Mouse (Mus musculus): Measurements from ENCODE around the gene Got1. TPM values are rescaled to one million over a fixed set of nuclear protein-coding genes. Genes with fewer than 3 reads are reported as not detected.

Gene Got1
- polyA plus RNA-seq, 3 experiments from 2014 or later: 33.0 to 47.8 (median 40.0) TPM

DNA sequence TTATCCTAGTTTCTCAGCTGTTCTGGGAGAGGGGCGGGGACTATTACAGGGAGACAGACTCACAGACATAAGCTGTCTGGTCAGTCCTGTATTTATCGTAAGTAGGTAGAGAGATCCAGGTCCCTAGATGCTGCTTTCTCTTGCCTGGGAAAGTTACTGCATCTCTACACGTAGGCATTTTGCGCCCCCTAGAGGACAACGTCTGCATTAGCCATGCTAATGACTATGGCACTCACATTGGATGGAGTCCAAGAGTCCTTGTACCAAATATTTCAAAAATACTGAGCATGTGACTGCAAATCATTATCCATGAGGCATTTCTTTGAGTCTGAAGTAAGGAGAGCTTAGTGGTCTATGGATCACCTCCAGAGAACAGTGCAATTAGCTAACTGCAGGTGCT lies 45.5 kb downstream of the Got1 start:
- ATAC-seq: no peak

DNA sequence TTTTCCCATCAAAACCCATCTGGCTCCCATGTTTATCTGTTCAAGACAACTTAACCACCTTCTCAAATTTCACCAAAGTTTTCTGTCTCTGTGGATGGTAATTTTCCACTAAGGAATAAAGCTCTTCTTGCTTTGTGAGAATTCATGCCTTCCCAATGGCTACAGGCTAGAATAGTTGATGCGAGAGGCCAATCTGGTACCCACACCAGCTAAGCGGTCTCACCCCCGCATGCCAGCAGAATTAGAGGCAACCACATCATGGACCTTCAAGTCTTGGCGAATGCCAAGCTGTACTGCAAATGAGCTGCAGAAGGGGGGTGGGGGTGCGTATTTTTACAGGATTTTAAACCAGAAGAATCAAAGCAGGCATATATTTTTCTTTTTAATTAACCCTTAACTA lies 47.0 kb downstream of the Got1 start:
- ATAC-seq: no peak

DNA sequence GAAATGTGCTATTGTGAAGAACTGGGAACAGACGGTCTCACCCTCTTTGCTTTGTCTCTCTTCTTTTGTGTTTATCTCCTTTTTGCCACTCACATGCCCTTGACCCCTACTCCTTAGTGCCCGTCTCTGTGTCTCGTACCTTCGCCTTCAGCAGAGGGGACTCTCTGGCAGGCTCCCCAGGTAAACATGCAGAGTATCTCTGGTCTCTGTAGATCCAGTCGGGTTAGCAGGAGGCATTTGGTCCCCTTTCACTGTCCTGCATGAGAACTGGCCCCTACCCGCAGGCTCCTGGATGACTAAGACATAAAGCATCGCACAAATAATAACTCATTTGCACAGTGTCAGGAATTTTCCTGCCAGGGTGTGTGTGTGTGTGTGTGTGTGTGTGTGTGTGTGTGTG lies 48.3 kb downstream of the Got1 start:
- ATAC-seq: no peak

DNA sequence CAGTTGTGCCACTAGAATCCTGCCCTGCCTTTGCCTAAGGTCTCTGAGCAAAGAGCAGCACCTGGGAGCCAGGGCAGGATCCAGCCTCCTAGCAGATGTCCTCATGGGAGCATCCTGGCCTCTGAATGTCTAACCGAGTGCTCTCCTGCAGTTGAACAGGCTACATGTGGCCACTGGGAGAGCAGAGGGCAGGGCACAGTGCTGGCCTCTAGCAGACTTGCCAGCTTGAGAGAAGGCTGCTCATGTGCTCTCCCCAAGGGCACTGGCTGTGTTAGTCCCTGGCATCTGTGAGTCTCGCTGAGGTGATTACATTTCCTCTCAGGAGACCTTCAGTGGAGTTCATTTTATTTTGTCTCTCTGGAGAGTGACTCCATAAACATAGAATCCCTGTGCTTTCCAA lies 48.8 kb downstream of the Got1 start:
- no peak for ATAC-seq

DNA sequence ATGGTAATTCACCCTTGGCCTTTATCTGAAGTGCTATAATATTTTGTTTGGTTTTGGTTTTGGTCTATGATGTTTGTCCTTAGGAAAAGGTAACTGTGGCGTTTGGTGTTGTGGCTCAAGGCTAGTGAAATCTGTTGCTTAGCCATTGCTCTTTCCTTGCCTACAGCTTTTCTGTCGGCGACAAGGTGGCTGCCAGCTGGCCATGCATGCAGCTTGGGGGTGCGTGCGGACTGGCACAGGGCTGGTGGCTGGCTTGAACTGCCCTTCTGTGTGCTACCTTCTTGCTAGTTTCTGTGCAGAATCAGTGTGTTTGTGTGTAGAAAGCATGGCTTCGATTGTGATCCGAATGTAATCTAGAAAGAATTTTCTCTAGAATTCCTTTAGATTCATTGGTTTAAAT lies 51.6 kb downstream of the Got1 start:
- no peak for ATAC-seq

DNA sequence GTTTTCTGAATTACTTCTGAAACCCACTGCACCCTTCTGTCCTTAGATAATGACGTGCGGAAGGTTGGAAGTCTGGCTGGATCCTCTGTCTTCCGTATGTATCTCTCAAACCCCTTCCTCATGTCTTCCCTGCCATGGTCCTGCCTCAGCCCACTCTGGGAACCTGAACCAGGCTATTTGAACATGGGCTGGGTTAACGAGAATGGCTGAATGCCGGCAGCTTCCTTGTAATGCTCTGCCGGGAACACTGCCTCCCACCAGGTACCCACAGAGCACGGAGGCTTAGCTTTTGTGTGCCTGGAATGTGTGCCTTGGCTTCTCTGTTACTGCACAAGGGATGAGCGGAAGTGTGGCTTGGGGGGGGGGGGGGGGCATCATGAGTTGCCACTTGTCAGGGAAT lies 52.1 kb downstream of the Got1 start:
- ATAC-seq: no peak

DNA sequence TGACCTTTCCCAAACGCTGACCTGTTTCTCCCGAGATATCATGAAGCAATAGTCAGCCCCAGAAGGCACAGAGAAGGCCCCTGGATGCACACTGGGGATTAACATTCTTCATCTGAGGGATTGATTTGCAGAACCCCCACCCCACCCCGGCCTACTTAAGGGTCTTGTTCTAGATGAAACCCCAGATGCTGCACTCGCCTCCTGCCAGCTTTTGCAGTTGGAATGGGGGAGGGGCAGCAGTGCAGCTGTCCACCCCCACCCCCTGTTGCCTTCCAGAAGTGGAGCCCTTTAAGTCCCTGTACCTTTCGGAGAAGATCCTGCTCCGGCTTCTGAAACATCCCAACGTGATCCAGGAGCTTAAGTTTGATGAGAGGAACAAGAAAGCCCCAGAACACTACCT lies 55.1 kb downstream of the Got1 start:
- no peak for ATAC-seq

DNA sequence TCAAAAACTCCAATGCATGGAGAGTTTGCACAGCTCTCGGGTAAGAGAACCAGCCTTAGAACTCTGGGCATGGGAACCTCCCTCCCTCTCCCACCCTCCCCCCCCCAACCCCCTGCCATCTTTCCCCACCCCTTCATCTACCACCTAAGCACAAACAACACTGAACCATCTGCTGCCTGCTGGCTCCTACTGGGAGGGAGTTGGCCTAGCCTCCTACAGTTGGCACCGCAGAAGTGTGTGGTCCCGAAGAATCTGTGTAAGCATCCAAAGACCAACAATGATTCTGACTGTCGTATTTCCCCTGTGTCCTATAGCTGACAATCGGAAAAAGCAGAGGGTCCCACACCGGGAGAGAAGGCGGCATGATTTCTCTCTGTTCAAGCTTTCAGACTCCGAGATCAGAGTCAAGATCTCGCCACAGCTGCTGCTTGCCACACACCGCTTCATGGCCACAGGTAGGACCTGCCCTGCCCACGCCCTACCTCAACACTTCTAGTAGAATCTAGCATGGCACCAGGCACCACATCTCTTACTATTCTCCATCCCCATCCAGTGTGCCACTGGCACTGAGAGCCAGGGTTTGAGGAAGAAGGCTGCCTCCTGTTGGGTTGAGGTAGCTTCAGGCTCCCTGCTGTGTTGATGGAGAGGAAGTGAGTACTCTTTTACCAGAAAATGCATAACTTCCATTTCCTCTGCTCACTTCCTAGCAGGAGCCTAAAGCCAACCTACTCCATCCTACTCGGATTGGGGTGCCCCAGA lies 56.3 kb downstream of the Got1 start:
- no peak for ATAC-seq

DNA sequence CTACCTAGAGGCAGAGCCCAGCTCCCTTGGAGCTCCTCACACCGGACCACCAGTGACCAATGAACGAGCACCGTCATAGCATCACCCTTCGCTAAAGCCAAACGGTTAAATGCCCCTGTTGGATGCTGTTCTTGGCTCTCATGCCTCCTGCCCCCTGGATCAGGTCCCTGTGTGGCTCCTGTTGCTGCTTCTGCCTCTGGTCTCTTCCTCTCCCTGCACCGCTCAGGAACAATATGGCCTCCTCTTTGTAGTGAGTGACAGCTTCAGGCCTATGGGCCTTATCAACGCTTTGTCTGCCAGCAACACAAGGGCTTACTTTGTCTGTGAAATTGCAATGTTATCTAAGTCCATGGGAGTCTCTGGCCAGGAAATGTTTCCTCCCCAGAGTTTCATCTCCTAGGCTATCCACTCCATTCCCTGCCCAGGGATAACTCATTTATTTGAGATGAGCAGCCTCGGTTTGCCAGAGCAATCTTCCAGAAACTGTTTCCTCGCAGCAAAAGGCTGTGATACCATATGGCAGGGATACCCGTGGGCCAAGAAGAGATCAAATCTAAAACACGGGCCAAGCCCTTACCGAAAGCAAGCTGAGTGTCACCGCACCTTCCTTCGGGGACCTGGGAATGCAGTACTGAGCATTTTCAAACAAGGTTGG lies 58.7 kb downstream of the Got1 start:
- no peak for ATAC-seq

DNA sequence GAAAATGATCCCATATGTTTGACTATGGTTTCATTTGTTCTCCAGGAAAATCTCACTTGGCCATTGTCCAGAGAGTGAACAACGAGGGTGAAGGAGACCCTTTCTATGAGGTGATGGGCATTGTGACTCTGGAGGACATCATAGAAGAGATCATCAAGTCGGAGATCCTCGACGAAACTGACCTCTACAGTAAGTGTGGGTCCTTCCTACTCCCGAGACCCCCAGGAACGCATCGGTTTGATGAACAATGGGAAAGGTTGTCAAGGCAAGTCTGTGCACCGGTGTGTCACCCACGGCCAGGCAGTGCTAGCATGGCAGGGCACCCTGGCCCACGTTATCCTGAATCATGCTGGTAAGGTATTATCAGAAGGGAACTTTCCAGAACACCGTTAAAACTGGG lies 59.3 kb downstream of the Got1 start:
- ATAC-seq: no peak

DNA sequence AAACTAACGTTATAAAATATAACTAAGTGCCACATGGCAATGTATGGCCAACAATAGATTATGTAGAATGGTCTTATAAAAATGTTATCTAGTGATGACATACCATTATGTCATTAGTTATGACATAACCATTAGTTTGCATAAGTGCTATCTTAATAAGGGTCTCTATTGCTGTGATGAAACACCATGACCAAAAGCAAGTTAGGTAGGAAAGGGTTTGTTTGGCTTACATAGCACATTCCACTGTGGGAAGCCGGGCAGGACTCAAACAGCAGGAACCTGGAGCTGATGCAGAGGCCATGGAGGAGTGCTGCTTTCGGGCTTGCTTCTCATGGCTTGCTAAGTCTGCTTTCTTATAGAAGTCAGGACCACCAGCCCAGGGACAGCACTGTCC lies 60.1 kb downstream of the Got1 start:
- ATAC-seq: no peak

DNA sequence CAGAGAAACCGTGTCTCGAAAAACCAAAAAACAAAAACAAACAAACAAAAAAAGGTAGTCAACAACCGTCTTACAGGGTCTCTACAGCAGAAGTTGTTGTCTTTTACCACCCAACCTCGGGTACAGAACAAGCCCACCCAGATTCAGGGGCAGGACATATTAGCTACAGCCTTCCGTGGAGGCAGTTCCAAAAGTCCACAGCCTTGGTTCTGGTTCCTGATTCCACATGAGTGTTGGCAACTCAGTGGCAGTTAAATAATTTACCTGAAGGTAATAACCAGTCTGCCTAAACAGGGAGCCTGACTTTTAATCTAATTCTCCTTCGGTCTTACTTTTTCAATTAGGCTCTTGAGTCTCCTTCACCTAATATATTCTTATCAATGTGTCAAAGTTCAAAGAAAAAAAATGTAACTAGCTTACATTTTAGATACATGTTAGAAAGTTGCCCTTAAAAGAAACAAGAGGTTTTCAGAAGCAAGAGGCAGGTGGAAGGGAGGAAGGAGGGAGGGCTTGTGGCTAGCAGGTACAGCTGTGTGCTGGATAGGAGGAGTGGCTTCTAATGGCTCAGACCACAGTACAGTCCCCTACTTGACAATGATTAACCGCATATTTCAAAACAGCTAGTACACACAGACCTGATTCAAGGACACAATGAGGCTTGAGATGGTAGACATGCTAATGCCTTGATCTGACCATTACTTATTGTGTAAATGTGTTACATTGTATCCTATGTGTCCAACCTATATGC lies 60.7 kb downstream of the Got1 start:
- ATAC-seq: no peak

DNA sequence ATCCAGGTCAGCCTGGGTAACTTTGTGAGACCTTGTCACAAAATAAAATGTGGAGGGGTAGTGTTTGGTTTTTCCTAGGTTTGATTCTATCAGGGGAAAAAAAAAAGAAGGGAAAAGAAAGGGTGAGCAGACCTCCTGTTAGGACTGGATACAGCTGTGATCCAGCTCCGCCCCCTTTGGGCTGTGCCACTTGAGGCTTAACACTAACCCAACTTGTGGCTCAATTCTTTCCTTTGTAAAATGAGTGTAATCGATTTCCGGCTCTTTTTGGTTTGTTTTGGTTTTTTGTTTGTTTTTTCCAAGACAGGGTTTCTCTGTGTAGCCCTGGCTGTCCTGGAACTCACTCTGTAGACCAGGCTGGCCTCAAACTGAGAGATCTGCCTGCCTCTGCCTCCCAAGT lies 62.3 kb downstream of the Got1 start:
- ATAC-seq: no peak

DNA sequence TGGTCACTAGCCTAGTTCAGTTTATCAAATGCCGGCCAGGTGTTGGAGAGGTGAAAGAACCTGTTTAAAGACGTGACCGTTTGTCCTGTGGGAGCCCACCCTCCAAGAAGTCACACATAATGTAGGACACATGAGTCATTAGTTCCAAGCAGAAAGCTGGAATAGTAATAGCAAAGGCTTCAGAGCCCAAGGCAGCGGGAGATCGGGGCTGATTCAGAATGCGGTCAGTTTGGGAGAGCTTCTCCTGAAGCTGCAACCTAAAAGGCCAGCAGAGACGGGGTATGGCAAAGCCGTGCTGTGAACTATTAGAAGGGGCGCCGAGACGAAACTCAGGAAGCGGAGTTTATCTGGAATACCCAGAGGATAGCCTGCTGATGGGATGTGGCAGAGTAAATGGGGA lies 63.9 kb downstream of the Got1 start:
- no peak for ATAC-seq

DNA sequence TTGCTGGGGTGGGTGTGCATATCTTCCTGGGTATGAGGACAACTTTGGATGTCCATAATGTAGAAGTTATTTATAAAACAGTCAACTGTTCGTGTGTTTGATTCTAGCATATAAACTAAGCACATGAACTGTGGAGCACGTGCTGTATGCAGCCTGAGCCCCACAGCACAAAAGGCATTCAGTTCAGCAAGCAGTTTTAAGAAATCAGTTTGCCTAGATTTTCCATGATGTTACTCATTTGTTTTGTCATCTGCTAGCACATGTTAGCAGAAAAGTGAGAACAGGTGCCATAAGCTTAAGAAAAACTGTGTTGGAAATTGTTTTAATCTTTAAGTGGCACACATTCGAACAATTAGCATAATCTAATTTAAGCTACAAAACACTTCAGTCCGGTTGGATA lies 64.5 kb downstream of the Got1 start:
- no peak for ATAC-seq

DNA sequence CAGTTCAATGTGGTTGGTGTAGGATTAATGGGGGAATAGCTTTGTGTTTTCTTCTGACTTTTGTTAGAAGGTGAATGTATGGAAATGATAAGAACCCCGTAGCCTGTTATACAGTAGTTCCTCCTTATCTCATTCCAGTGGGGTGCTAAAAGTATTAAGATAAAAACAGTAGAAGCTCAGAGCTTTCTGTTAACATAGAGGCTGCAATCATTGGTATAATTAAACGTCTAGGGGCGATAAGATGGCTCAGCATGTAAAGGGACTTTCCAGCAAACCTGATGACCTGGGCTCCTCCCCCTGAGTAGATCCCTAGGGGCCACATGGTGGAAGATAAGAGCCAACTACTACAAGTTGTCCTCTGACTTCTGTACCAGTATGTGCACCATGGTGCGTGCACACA lies 71.4 kb downstream of the Got1 start:
- no peak for ATAC-seq

DNA sequence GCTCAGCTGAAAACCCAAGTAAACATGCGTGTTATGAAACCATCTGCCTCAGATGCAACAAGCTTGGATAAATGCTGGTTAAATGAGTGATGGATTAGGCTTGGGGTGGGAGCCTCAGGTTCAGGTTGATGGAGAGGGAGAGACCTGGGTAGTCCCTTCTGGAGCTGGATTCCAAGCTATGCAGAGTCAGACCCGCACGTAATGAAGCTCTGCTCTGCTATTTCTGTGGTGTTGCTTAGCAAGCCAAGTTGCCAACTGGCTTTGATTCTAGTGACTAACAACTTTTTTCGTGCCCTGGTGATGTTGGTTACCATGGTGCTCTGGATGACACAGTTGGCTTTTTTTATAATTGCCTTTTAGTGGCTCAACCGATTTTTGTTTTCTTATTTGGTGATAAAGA lies 72.2 kb downstream of the Got1 start:
- ATAC-seq: no peak

DNA sequence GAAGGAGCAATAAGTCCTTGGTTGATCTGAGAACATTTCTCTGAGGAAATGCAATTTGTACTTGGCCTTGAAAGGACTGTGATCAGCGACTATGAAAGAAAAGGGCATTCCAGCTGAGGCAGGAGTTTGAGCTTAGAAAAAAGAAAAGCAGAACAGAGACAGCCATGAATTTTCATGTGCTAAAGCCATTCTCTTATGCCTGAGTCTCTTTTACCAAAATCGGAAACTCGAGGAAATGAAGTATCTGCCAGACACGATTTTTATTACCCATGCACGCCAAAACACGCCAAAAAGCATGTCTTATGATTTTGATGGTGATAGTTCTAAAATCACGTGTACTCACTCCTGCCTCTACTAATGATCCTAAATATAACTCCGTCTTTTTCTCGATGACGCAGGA lies 72.8 kb downstream of the Got1 start:
- ATAC-seq: no peak

Other genes starting within 250 kb of the Got1 start
- gene Hpse2, start 136.2 kb downstream of the Got1 start, polyA plus RNA-seq (2017; shearing (Covaris generic)): not detected
- not detected for gene Cnnm1, start 84.2 kb downstream of the Got1 start, polyA plus RNA-seq (2017; shearing (Covaris generic))
- gene Nkx2-3, start 87.7 kb upstream of the Got1 start, polyA plus RNA-seq (2017; shearing (Covaris generic)): not detected
- 10 to 100 TPM in 2 of 3 experiments, 1 to 10 TPM in 1; 4.6 to 14.1 (median 12.4) TPM for gene Slc25a28, start 150.3 kb upstream of the Got1 start, polyA plus RNA-seq (2017; shearing (Covaris generic))
- 10 to 100 TPM in 1 of 3 experiments, 1 to 10 TPM in 2; 6.7 to 10.7 (median 7.2) TPM for gene Entpd7, start 165.1 kb upstream of the Got1 start, polyA plus RNA-seq (2017; shearing (Covaris generic))
- gene Cutc, start 228.4 kb upstream of the Got1 start, polyA plus RNA-seq (2017; shearing (Covaris generic)): 10 to 100 TPM; 12.8 to 17.2 (median 13.6) TPM
- 10 to 100 TPM in 1 of 3 experiments, 1 to 10 TPM in 2; 8.1 to 11.0 (median 9.3) TPM for gene Cox15, start 228.4 kb upstream of the Got1 start, polyA plus RNA-seq (2017; shearing (Covaris generic))